Mouse (Mus musculus) brain, adult 2 months (tissue): ENCODE measurements at regions not wholly inside any gene's neighbourhood (a gene's known extent, or its start where the extent isn't known, plus 50 kb on each side); places are given as distances from the start of the nearest gene placed in this dataset.

Experiments
- DNase-seq: peaks from one replicate; pipeline ENCODE4 v3.0.0; 2011; ENCODE audit warnings: low read depth, low spot score

DNA sequence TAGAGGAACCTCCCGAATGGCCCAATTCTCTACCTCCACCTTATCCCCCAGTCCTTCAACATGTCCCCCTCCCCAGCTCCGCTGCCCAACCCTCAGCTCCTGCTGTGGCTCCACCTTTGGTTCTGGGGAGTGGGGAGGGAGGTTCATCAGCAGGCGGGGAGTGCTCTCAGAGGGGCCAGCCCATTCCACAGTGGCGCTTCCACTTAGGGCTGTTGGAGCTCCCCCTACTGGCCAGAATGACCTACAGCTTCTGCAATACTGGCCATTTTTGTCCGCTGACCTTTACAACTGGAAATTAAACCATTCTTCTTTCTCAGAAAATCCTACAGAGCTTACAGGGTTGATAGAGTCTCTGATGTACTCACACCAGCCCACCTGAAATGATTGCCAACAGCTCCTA lies 508.0 kb upstream of the Klhl4 start:
- no peak for DNase-seq

DNA sequence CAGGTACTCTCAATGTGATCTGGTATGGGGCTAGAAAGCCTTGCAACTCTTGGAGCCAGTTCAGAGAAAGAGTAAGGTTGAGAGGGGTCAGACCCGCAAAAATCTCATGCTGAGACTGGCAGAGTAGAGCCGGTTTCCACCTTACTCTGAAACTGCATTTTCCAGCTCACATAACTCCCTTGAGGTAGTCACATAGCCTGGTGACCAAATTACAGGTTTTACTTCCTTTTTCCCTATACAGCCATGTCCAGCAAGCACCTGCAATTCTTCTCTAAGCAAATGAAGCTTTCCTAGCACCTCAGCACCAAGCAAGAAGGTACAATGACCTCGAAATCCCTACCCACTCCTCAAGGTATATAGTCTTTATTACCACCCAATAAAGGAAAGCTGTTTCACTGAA lies 481.0 kb upstream of the Klhl4 start:
- DNase-seq: no peak

DNA sequence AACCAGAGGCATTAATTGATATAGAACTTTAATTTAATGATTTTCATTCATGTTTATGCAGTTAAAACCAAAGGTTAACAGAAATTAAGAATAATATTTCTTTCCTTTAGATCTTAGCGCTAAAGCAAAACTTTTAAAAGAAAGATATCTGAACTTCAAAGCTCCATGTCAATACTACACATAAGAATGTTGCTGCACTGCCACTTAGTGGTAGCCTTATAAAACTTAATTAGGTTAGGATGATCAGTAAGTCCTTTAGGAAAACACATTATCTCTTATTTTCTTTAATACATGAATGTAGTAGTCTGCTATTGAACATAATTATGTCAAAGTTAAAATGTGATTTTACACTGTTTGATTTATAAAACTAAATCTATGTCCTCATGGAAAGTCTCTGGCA lies 432.9 kb upstream of the Klhl4 start:
- DNase-seq: peak; percentile 7
